Mouse (Mus musculus): Measurements from ENCODE around the gene Gm10447. TPM values are rescaled to one million over a fixed set of nuclear protein-coding genes. Genes with fewer than 3 reads are reported as not detected.

Gm10447 gene
- polyA plus RNA-seq, 1 experiment from 2014 or later = 0.13 TPM

- H3K27me3 ChIP-seq = peaks cover 41% of the 10 kb centered on the region
- 95% methylated on average over 9 of the region's 9 CpGs for WGBS
- no peak overlapping the region for H3K9ac ChIP-seq
- ATAC-seq (ENCODE audit: low FRiP score) = no peak
- no peaks in the 10 kb centered on the region for H3K9me3 ChIP-seq
- H3K27ac ChIP-seq = no peak overlapping the region
- H3K4me1 ChIP-seq = peaks cover 8% of the 10 kb centered on the region
- H3K36me3 ChIP-seq (replicated peaks) = no peaks in the 10 kb centered on the region
- H3K4me3 ChIP-seq (replicated peaks) = no peak overlapping the region
- H3K4me2 ChIP-seq = no peak overlapping the region
Measured at GRCm38 (mm10) chr11:53452396-53452795, 4.5 kb downstream of the Gm10447 start.

GRCm38 (mm10) chr11:53451361-53451760 lies 5.5 kb downstream of the Gm10447 start:
- H3K27ac ChIP-seq = no peak overlapping the region
- ATAC-seq (ENCODE audit: low FRiP score) = no peak
- H3K4me1 ChIP-seq = no peaks in the 10 kb centered on the region
- H3K9ac ChIP-seq = no peak overlapping the region
- H3K4me2 ChIP-seq = no peak overlapping the region
- H3K36me3 ChIP-seq (replicated peaks) = no peaks in the 10 kb centered on the region
- 83% methylated on average over 2 of the region's 2 CpGs for WGBS
- H3K4me3 ChIP-seq (replicated peaks) = no peak overlapping the region
- no peaks in the 10 kb centered on the region for H3K9me3 ChIP-seq
- peaks cover 31% of the 10 kb centered on the region for H3K27me3 ChIP-seq

GRCm38 (mm10) chr11:53450070-53450705 lies 6.7 kb downstream of the Gm10447 start:
- ATAC-seq (ENCODE audit: low FRiP score) = no peak
- no peak overlapping the region for H3K4me2 ChIP-seq
- no peaks in the 10 kb centered on the region for H3K9me3 ChIP-seq
- H3K9ac ChIP-seq = no peak overlapping the region
- no peak overlapping the region for H3K27ac ChIP-seq
- no peaks in the 10 kb centered on the region for H3K4me1 ChIP-seq
- peaks cover 21% of the 10 kb centered on the region for H3K27me3 ChIP-seq
- no peak overlapping the region for H3K4me3 ChIP-seq (replicated peaks)
- WGBS = 71% methylated on average over 15 of the region's 15 CpGs
- no peaks in the 10 kb centered on the region for H3K36me3 ChIP-seq (replicated peaks)

GRCm38 (mm10) chr11:53448529-53448928 lies 8.4 kb downstream of the Gm10447 start:
- Histone ChIP-seq H3K4me1 (no peaks in the 10 kb centered on the region), H3K27me3 (peaks cover 14% of the 10 kb centered on the region; the same call in 1 of the 2 replicates), H3K36me3 (replicated peaks) (no peaks in the 10 kb centered on the region), H3K27ac (no peak overlapping the region), H3K4me3 (replicated peaks) (no peak overlapping the region), H3K4me2 (no peak overlapping the region), H3K9me3 (no peaks in the 10 kb centered on the region), H3K9ac (no peak overlapping the region)
- ATAC-seq (ENCODE audit: low FRiP score) = no peak
- WGBS = 93% methylated on average over 1 of the region's 1 CpGs

- Histone ChIP-seq H3K36me3 (replicated peaks) (no peaks in the 10 kb centered on the region), H3K27me3 (peaks cover 14% of the 10 kb centered on the region; the same call in 1 of the 2 replicates), H3K27ac (no peak overlapping the region), H3K4me1 (no peaks in the 10 kb centered on the region), H3K9ac (no peak overlapping the region), H3K4me2 (no peak overlapping the region), H3K4me3 (replicated peaks) (no peak overlapping the region), H3K9me3 (no peaks in the 10 kb centered on the region)
- 86% methylated on average over 8 of the region's 8 CpGs for WGBS
- ATAC-seq (ENCODE audit: low FRiP score) = no peak
Measured at GRCm38 (mm10) chr11:53447996-53448395, 8.9 kb downstream of the Gm10447 start.

GRCm38 (mm10) chr11:53446183-53446582 lies 10.7 kb downstream of the Gm10447 start:
- WGBS = 90% methylated on average over 13 of the region's 13 CpGs
- Histone ChIP-seq H3K9ac (no peak overlapping the region), H3K9me3 (no peaks in the 10 kb centered on the region), H3K4me1 (no peaks in the 10 kb centered on the region), H3K27ac (no peak overlapping the region), H3K27me3 (peaks cover 14% of the 10 kb centered on the region; the same call in 1 of the 2 replicates), H3K36me3 (replicated peaks) (no peaks in the 10 kb centered on the region), H3K4me2 (no peak overlapping the region), H3K4me3 (replicated peaks) (no peak overlapping the region)
- no peak for ATAC-seq (ENCODE audit: low FRiP score)

GRCm38 (mm10) chr11:53445562-53445961 lies 11.3 kb downstream of the Gm10447 start:
- Histone ChIP-seq H3K4me3 (replicated peaks) (no peak overlapping the region), H3K36me3 (replicated peaks) (no peaks in the 10 kb centered on the region), H3K27me3 (peaks cover 9% of the 10 kb centered on the region; the same call in 1 of the 2 replicates), H3K9me3 (no peaks in the 10 kb centered on the region), H3K4me2 (no peak overlapping the region), H3K27ac (no peak overlapping the region), H3K4me1 (no peaks in the 10 kb centered on the region), H3K9ac (no peak overlapping the region)
- whole genome bisulfite sequencing = 68% methylated on average over 13 of the region's 13 CpGs
- ATAC-seq (ENCODE audit: low FRiP score) = no peak

GRCm38 (mm10) chr11:53443861-53444260 lies 13.0 kb downstream of the Gm10447 start:
- no peaks in the 10 kb centered on the region for H3K4me1 ChIP-seq
- ATAC-seq (ENCODE audit: low FRiP score) = no peak
- whole genome bisulfite sequencing = 40% methylated on average over 6 of the region's 6 CpGs
- H3K9me3 ChIP-seq = no peaks in the 10 kb centered on the region
- H3K4me3 ChIP-seq (replicated peaks) = no peak overlapping the region
- H3K4me2 ChIP-seq = no peak overlapping the region
- H3K36me3 ChIP-seq (replicated peaks) = no peaks in the 10 kb centered on the region
- no peak overlapping the region for H3K27ac ChIP-seq
- no peaks in the 10 kb centered on the region for H3K27me3 ChIP-seq
- no peak overlapping the region for H3K9ac ChIP-seq

- ATAC-seq (ENCODE audit: low FRiP score) = no peak
- H3K4me2 ChIP-seq = no peak overlapping the region
- H3K27me3 ChIP-seq = no peaks in the 10 kb centered on the region
- no peak overlapping the region for H3K4me3 ChIP-seq (replicated peaks)
- no peak overlapping the region for H3K9ac ChIP-seq
- no peak overlapping the region for H3K27ac ChIP-seq
- H3K4me1 ChIP-seq = no peaks in the 10 kb centered on the region
- H3K36me3 ChIP-seq (replicated peaks) = no peaks in the 10 kb centered on the region
- no peaks in the 10 kb centered on the region for H3K9me3 ChIP-seq
- WGBS = 60% methylated on average over 12 of the region's 12 CpGs
Measured at GRCm38 (mm10) chr11:53441921-53442320, 15.0 kb downstream of the Gm10447 start.

GRCm38 (mm10) chr11:53436338-53436737 lies 20.6 kb downstream of the Gm10447 start:
- WGBS = 91% methylated on average over 6 of the region's 6 CpGs

GRCm38 (mm10) chr11:53435504-53435903 lies 21.4 kb downstream of the Gm10447 start:
- Histone ChIP-seq H3K9me3 (no peaks in the 10 kb centered on the region), H3K4me3 (replicated peaks) (no peak overlapping the region), H3K27ac (no peak overlapping the region), H3K27me3 (0 out of 2 replicates have a peak, but pooled peaks cover 4% of the 10 kb centered on the region), H3K36me3 (replicated peaks) (no peaks in the 10 kb centered on the region), H3K4me2 (no peak overlapping the region), H3K4me1 (peaks cover 6% of the 10 kb centered on the region), H3K9ac (no peak overlapping the region)
- no peak for ATAC-seq (ENCODE audit: low FRiP score)
- 88% methylated on average over 8 of the region's 8 CpGs for WGBS

More at GRCm38 (mm10) chr11:53436338-53436737, 20.6 kb downstream of the Gm10447 start:
- Histone ChIP-seq H3K36me3 (replicated peaks) (no peaks in the 10 kb centered on the region), H3K9me3 (no peaks in the 10 kb centered on the region), H3K9ac (no peak overlapping the region), H3K4me3 (replicated peaks) (no peak overlapping the region), H3K4me2 (no peak overlapping the region), H3K27ac (no peak overlapping the region), H3K4me1 (peaks cover 5% of the 10 kb centered on the region), H3K27me3 (0 out of 2 replicates have a peak, but pooled peaks cover 4% of the 10 kb centered on the region)
- ATAC-seq (ENCODE audit: low FRiP score) = no peak

GRCm38 (mm10) chr11:53433057-53433456 lies 23.9 kb downstream of the Gm10447 start:
- H3K9ac ChIP-seq = no peak overlapping the region
- H3K27ac ChIP-seq = no peak overlapping the region
- WGBS = 69% methylated on average over 6 of the region's 6 CpGs
- no peak overlapping the region for H3K4me3 ChIP-seq (replicated peaks)
- H3K4me1 ChIP-seq = peaks cover 18% of the 10 kb centered on the region
- H3K9me3 ChIP-seq = no peaks in the 10 kb centered on the region
- ATAC-seq (ENCODE audit: low FRiP score) = no peak
- 0 out of 2 replicates have a peak, but pooled peaks cover 4% of the 10 kb centered on the region for H3K27me3 ChIP-seq
- H3K36me3 ChIP-seq (replicated peaks) = peaks cover 11% of the 10 kb centered on the region
- no peak overlapping the region for H3K4me2 ChIP-seq

Measured in forebrain, embryonic 12.5 days (tissue).